Mouse (Mus musculus) bone marrow macrophage, adult 2 months (primary cell): ENCODE measurements at regions not wholly inside any gene's neighbourhood (a gene's known extent, or its start where the extent isn't known, plus 50 kb on each side); places are given as distances from the start of the nearest gene placed in this dataset.

ENCODE experiments used
- H3K27ac ChIP-seq: 2 replicates; pipeline ENCODE4 v1.5.1; 2012; ENCODE audit warnings: low read depth, low read length; ENCODE audit not compliant: insufficient read depth
- H3K4me1 ChIP-seq: 2 replicates; pipeline ENCODE4 v1.6.1; 2012; ENCODE audit warnings: low read length; ENCODE audit not compliant: control insufficient read depth, insufficient read depth
- H3K4me3 ChIP-seq: 2 replicates; pipeline ENCODE4 v1.5.1; 2012; ENCODE audit warnings: mild to moderate bottlenecking, low read length, moderate library complexity; ENCODE audit not compliant: insufficient read depth
- CTCF ChIP-seq: IDR thresholded peaks from 2 replicates; pipeline ENCODE4 v1.5.1; 2012; ENCODE audit warnings: low read depth, mild to moderate bottlenecking, low read length, moderate library complexity
- POLR2A ChIP-seq: IDR thresholded peaks from 2 replicates; pipeline ENCODE4 v1.6.1; 2012; ENCODE audit warnings: mild to moderate bottlenecking, low read depth, low read length, borderline replicate concordance

GRCm38 (mm10) chr10:56453578-56454069, 76.5 kb downstream of the Gja1 start:
- Histone ChIP-seq H3K27ac (no peak overlapping the region), H3K4me1 (peaks cover 4% of the 10 kb centered on the region), H3K4me3 (no peak overlapping the region)
- TF ChIP-seq CTCF: no peak
- no peak for TF ChIP-seq POLR2A

DNA sequence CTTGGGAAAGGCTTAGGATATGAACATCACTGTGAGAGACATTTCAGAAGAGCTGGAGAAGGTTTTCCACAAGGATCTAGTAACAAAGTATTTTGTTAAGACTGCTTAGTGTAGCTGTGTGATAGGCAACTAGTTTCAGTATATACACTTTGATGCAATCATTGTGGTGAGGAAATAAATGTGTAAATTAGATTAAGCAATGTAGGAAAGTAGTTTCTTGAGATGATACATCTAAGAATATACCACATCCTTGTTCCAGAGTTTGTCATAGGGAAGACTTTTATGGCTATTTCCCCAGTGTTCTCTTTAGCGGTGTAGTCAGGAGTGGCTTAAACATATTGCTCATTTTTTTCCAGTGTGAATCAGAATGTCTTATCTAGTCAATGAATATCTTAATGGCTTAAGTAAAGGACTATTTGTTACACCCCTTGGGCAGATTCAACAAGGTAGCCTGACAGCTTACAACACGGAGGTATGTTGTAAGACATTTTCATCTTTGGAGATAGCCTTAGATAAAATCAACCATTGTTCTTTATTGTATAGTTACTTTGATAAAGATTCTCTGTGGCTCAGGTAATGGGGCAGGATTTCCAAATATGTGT, 78.8 kb downstream of the Gja1 start:
- no peaks in the 10 kb centered on the region for H3K4me1 ChIP-seq
- TF ChIP-seq CTCF (no peak), POLR2A (no peak)
- H3K27ac ChIP-seq: no peak overlapping the region
- H3K4me3 ChIP-seq: no peak overlapping the region

DNA sequence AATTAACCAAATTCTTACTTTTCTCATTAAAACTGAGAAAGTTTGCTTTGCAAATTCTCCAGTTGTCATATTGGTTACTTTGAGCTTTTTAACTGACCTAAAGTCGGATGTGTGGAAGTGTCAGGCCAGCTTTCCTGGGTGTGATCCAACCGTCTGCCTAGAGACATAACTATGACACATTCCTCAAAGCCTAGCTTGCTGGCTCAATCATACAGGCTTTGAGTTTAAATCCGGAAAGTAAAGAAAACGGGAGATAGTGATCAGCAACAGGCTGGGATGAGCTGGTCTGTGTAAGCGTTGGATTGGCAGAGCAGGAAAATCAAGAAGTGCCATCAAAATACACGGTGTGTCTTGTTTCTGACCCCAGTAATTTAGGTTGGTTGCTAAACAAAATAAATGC, 91.4 kb downstream of the Gja1 start:
- TF ChIP-seq CTCF: no peak
- no peak for TF ChIP-seq POLR2A
- no peak overlapping the region for H3K27ac ChIP-seq
- H3K4me3 ChIP-seq: no peak overlapping the region
- no peaks in the 10 kb centered on the region for H3K4me1 ChIP-seq

DNA sequence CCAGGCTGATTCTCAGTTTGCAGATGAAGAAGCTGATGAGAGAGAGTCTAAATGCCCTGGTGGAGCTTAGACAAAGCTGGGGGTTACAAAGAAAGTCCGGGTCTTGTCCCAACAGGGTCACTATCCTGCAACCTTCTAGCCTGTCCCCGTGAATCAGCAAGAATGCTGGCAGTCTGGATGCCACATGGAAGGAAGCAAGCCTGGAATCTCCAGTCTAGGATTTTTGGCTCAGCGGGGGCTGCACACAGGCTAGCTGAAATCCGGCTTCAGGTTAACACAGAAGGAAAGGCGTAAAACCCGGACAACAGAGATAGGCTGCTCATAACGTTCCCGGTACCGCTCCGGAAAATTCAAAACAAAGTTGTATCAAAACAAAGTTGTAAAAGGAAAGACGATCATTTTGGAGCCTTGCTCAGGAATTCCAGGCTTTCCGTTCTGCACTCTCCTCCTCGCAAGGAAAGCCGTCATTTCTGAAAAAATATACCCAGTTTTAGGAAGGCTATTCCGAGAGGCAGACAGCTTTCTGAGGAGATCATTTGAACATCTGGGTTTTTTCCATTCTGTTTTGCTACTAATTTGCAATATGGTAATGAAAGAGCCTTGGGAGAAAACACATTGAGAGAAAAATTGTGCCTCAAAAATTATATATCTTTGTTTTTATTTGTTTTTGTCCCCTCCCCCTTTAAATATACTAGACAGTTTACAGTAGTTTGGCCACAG, 92.0 kb downstream of the Gja1 start:
- TF ChIP-seq CTCF (no peak), POLR2A (no peak)
- no peak overlapping the region for H3K4me3 ChIP-seq
- no peak overlapping the region for H3K27ac ChIP-seq
- H3K4me1 ChIP-seq: no peaks in the 10 kb centered on the region

GRCm38 (mm10) chr10:56469895-56470294, 92.8 kb downstream of the Gja1 start:
- H3K4me1 ChIP-seq: no peaks in the 10 kb centered on the region
- TF ChIP-seq POLR2A (no peak), CTCF (no peak)
- no peak overlapping the region for H3K4me3 ChIP-seq
- no peak overlapping the region for H3K27ac ChIP-seq

- H3K4me1 ChIP-seq: no peaks in the 10 kb centered on the region
- no peak overlapping the region for H3K4me3 ChIP-seq
- no peak overlapping the region for H3K27ac ChIP-seq
- TF ChIP-seq POLR2A (no peak), CTCF (no peak)
These were observed 97.8 kb downstream of the Gja1 start for GRCm38 (mm10) chr10:56474951-56475350.

- Histone ChIP-seq H3K27ac (no peak overlapping the region), H3K4me1 (peaks cover 7% of the 10 kb centered on the region), H3K4me3 (no peak overlapping the region)
- no peak for TF ChIP-seq CTCF
- no peak for TF ChIP-seq POLR2A
These were observed 105.1 kb downstream of the Gja1 start for GRCm38 (mm10) chr10:56482156-56482716.

DNA sequence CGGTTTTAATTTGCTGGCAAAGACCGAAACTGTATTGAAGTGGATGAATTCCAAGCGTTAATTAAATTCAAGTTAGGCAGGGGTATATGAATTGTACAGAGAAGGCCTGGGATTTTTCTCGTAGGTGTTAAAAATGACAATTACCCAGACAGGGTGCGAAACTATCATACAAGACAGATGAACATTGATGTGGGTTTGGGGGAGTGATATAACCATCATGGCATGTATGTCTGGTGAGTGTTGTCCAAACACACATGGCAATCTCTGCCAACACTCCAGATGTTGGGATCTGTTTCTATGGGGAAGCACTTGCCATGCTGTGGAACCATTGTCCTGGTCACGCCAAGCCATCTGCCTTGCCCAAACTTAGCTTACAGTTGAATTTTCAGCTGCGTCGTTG, 107.8 kb downstream of the Gja1 start:
- Histone ChIP-seq H3K4me1 (peaks cover 7% of the 10 kb centered on the region), H3K27ac (no peak overlapping the region), H3K4me3 (no peak overlapping the region)
- TF ChIP-seq CTCF (no peak), POLR2A (no peak)

GRCm38 (mm10) chr10:56485746-56486145, 108.6 kb downstream of the Gja1 start:
- Histone ChIP-seq H3K27ac (no peak overlapping the region), H3K4me1 (peaks cover 7% of the 10 kb centered on the region), H3K4me3 (no peak overlapping the region)
- no peak for TF ChIP-seq CTCF
- no peak for TF ChIP-seq POLR2A

DNA sequence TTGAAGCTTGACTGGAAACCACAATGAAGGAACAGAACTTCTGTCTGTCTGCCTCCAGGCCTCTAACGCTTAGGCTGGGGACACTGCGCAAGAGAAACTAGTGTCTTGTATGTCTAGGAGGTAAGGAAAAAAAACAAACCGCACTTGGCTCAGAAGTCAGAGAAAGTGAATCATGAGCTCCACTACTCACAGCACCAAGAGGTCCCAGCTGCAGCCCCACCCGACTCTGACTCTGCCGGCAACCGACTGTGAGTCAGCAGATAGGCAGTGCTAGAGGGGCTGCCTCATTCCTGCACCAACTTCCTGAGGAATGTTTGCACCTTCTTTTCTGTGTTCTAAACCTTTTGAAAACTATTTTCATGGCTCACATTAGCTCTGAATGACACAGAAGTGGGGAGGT, 109.5 kb downstream of the Gja1 start:
- no peak overlapping the region for H3K27ac ChIP-seq
- TF ChIP-seq CTCF (no peak), POLR2A (no peak)
- no peak overlapping the region for H3K4me3 ChIP-seq
- peaks cover 7% of the 10 kb centered on the region for H3K4me1 ChIP-seq

DNA sequence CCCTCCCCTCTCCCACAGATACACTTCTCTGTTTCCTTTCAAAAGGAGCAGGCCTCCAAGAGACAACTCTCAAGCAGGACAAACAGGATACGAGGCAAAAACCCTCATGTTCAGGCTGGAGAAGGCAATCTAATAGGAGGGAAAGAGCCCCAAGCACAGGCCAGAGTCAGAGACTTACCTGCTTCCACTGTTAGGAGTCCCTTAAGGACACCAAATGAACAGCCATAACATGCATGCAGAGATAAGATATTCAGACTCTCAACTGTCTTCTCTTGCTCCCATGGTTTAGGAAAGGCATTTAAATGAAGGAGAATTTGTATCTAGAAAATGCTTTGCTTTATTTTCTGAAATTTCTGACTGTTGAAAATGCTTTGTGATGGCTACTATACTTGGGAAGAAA, 116.3 kb downstream of the Gja1 start:
- no peak overlapping the region for H3K27ac ChIP-seq
- H3K4me3 ChIP-seq: no peak overlapping the region
- TF ChIP-seq POLR2A (no peak), CTCF (no peak)
- no peaks in the 10 kb centered on the region for H3K4me1 ChIP-seq
